Mouse (Mus musculus) cortical plate, adult 2 months (tissue): ENCODE data around the gene Il11. TPM values are rescaled to one million over a fixed set of nuclear protein-coding genes. Genes with fewer than 3 reads are reported as not detected.

ENCODE experiments used
- H3K27ac ChIP-seq: fragments of 200-500 bp; 2 replicates; pipeline ENCODE4 v1.5.1; 2012; ENCODE audit warnings: low read length, control low read depth, inconsistent platforms; ENCODE audit not compliant: insufficient read depth
- H3K4me1 ChIP-seq: fragments of 200-500 bp; 2 replicates; pipeline ENCODE4 v1.6.1; 2011; ENCODE audit warnings: low read length; ENCODE audit not compliant: control insufficient read depth, insufficient read depth
- H3K4me3 ChIP-seq: fragments of 200-500 bp; 2 replicates; pipeline ENCODE4 v1.5.1; 2011; ENCODE audit warnings: mild to moderate bottlenecking, low read length, control low read depth; ENCODE audit not compliant: insufficient read depth
- CTCF ChIP-seq: fragments of 200-500 bp; IDR thresholded peaks from 2 replicates; pipeline ENCODE4 v1.5.1; 2011; ENCODE audit warnings: mild to moderate bottlenecking, control low read depth, low read length; ENCODE audit not compliant: insufficient read depth; ENCODE audit errors: extremely low read depth
- POLR2A ChIP-seq: fragments of 200-500 bp; IDR thresholded peaks from 2 replicates; pipeline ENCODE4 v1.6.1; 2011; ENCODE audit warnings: mild to moderate bottlenecking, low read length, control low read depth; ENCODE audit not compliant: insufficient read depth; ENCODE audit errors: extremely low read depth
- polyA plus RNA-seq: library from polyadenylated mRNA; depleted of rRNA; stranded (reverse); fragments of >200 nt; gene quantifications from 2 replicates; pipeline ENCODE4 v1.2.3, GENCODE M21; 2012

Il11 gene
- polyA plus RNA-seq, 1 experiment: 0.35 TPM

- TF ChIP-seq CTCF: no peak
- no peak for TF ChIP-seq POLR2A
- 0 out of 2 replicates have a peak, but pooled peaks cover 3% of the 10 kb centered on the region for H3K4me1 ChIP-seq
- H3K4me3 ChIP-seq: no peak overlapping the region
- H3K27ac ChIP-seq: no peak overlapping the region
Observed at GRCm38 (mm10) chr7:4743354-4743753, 39.3 kb downstream of the Il11 start.

- TF ChIP-seq CTCF: no peak
- TF ChIP-seq POLR2A: no peak
- H3K4me1 ChIP-seq: 0 out of 2 replicates have a peak, but pooled peaks cover 3% of the 10 kb centered on the region
- no peak overlapping the region for H3K27ac ChIP-seq
- no peak overlapping the region for H3K4me3 ChIP-seq
Observed at GRCm38 (mm10) chr7:4742482-4742819, 40.2 kb downstream of the Il11 start.

- no peak overlapping the region for H3K27ac ChIP-seq
- H3K4me3 ChIP-seq: no peak overlapping the region; the same call in 1 of the 2 replicates
- TF ChIP-seq POLR2A (no peak), CTCF (no peak)
- 0 out of 2 replicates have a peak, but pooled peaks cover 3% of the 10 kb centered on the region for H3K4me1 ChIP-seq
Observed at GRCm38 (mm10) chr7:4741672-4742481, 40.8 kb downstream of the Il11 start.

GRCm38 (mm10) chr7:4741151-4741550 is 41.5 kb downstream of the Il11 start:
- Histone ChIP-seq H3K4me1 (0 out of 2 replicates have a peak, but pooled peaks cover 3% of the 10 kb centered on the region), H3K4me3 (peak overlapping the region; percentile 64; the same call in 1 of the 2 replicates), H3K27ac (peak overlapping the region; percentile 82; the same call in 1 of the 2 replicates)
- TF ChIP-seq POLR2A (no peak), CTCF (no peak)

GRCm38 (mm10) chr7:4740309-4740727 is 42.3 kb downstream of the Il11 start:
- Histone ChIP-seq H3K4me3 (peak overlapping the region; percentile 64), H3K27ac (peak overlapping the region; percentile 82), H3K4me1 (0 out of 2 replicates have a peak, but pooled peaks cover 3% of the 10 kb centered on the region)
- TF ChIP-seq CTCF (no peak), POLR2A (no peak)

- Histone ChIP-seq H3K27ac (peak within 1 kb of the TSS; percentile 82), H3K4me3 (peak within 1 kb of the TSS; percentile 64), H3K4me1 (0 out of 2 replicates have a peak, but pooled peaks cover 3% of the 10 kb centered on the region)
- TF ChIP-seq CTCF: no peak
- TF ChIP-seq POLR2A: peak; percentile 80
Observed at GRCm38 (mm10) chr7:4739544-4740275, 42.9 kb downstream of the Il11 start, which contains the start of gene Kmt5c. Kmt5c (plus strand) TSS chr7:4740115.

GRCm38 (mm10) chr7:4739041-4739543 is 43.6 kb downstream of the Il11 start:
- H3K4me3 ChIP-seq: no peak overlapping the region; the same call in 1 of the 2 replicates
- H3K4me1 ChIP-seq: 0 out of 2 replicates have a peak, but pooled peaks cover 3% of the 10 kb centered on the region
- TF ChIP-seq CTCF (no peak), POLR2A (no peak)
- H3K27ac ChIP-seq: no peak overlapping the region

- no peak for TF ChIP-seq POLR2A
- no peak for TF ChIP-seq CTCF
- Histone ChIP-seq H3K4me1 (no peaks in the 10 kb centered on the region), H3K4me3 (no peak overlapping the region), H3K27ac (no peak overlapping the region)
Observed at GRCm38 (mm10) chr7:4732968-4733392, 49.7 kb downstream of the Il11 start.

- no peak for TF ChIP-seq POLR2A
- no peak for TF ChIP-seq CTCF
- no peak overlapping the region for H3K4me3 ChIP-seq
- H3K27ac ChIP-seq: no peak overlapping the region
- H3K4me1 ChIP-seq: no peaks in the 10 kb centered on the region
Observed at GRCm38 (mm10) chr7:4731090-4731489, 51.6 kb downstream of the Il11 start.

- TF ChIP-seq POLR2A: no peak
- TF ChIP-seq CTCF: no peak
- Histone ChIP-seq H3K4me1 (no peaks in the 10 kb centered on the region; the same call in 1 of the 2 replicates), H3K4me3 (no peak within 1 kb of the TSS), H3K27ac (no peak within 1 kb of the TSS)
Observed at GRCm38 (mm10) chr7:4725169-4725568, 57.5 kb downstream of the Il11 start, which contains the start of gene Tmem150b. Tmem150b (minus strand) TSS chr7:4725249.
